Mouse (Mus musculus) hindbrain, embryonic 12.5 days (tissue): Measurements from ENCODE around the gene Olfr547. TPM values are rescaled to one million over a fixed set of nuclear protein-coding genes. Genes with fewer than 3 reads are reported as not detected.
"Not testable (repeated sequence)": the region's sequence is repeated elsewhere in the genome, so short reads cannot be mapped to it uniquely, and the experiment has no call there.

Experiments
- ATAC-seq: fragments of 200-750 bp; cut with Nextera tagmentation; 2 replicates; pipeline ENCODE4 v1.8.0; 2017; ENCODE audit warnings: moderate TSS enrichment; ENCODE audit not compliant: low FRiP score
- H3K27ac ChIP-seq: fragments of 300-500 bp; sonication (generic); 2 replicates; pipeline ENCODE4 v1.5.1; 2016; ENCODE audit warnings: mild to moderate bottlenecking
- H3K27me3 ChIP-seq: fragments of 300-500 bp; sonication (generic); 2 replicates; pipeline ENCODE4 v1.6.1; 2016; ENCODE audit warnings: mild to moderate bottlenecking
- H3K36me3 ChIP-seq: fragments of 300-500 bp; sonication (generic); 2 replicates; pipeline ENCODE4 v1.6.1; 2016; ENCODE audit warnings: mild to moderate bottlenecking
- H3K4me1 ChIP-seq: fragments of 300-500 bp; sonication (generic); 2 replicates; pipeline ENCODE4 v1.6.1; 2016
- H3K4me2 ChIP-seq: fragments of 300-500 bp; sonication (generic); replicated peaks from 2 replicates; pipeline ENCODE4 v1.6.1; 2016; ENCODE audit warnings: mild to moderate bottlenecking
- H3K4me3 ChIP-seq: fragments of 300-500 bp; sonication (generic); 2 replicates; pipeline ENCODE4 v1.5.1; 2016; ENCODE audit warnings: mild to moderate bottlenecking
- H3K9ac ChIP-seq: fragments of 300-500 bp; sonication (generic); 2 replicates; pipeline ENCODE4 v1.6.1; 2016; ENCODE audit warnings: mild to moderate bottlenecking, moderate library complexity
- H3K9me3 ChIP-seq: fragments of 300-500 bp; sonication (generic); replicated peaks from 2 replicates; pipeline ENCODE4 v1.6.1; 2016; ENCODE audit warnings: mild to moderate bottlenecking
- WGBS: fragments of 180-500 bp; shearing (Covaris S2); methylation state at CpG from one replicate; pipeline ENCODE4 v1.1.7; 2016; 5-methylcytosine and 5-hydroxymethylcytosine counted together
- polyA plus RNA-seq: library from polyadenylated mRNA; unstranded; fragments of >200 nt; fragmentation: Nextera tagmentation; extraction: Ambion mirVana; gene quantifications from 2 replicates; pipeline ENCODE4 v1.2.1, GENCODE M21; 2016

Olfr547 gene
- not detected in 2 replicates for polyA plus RNA-seq

DNA sequence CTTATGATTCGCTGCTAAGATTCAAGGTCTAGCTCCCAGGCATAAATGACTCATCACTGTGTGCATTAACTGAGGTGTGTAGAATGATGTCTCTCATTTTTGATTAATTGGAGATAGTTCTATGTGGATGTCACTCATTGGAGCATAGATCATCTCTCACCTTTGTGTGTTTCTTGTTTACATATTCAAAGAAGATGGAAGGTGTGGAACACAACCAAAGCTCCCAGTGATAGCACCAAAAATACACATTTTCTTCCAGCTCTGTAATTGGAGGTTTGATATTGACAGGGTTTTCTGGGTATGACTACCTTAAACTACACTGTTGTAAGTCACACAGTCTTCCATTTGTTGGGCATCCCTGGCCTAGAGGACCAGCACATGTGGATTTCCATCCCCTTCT, at the start of gene Olfr547:
TSS of gene Olfr547 (plus strand) at position 301 of the 400 bp plus-strand sequence.
- no peak within 1 kb of the TSS for H3K27ac ChIP-seq
- 84% methylated on average over 1 of the region's 1 CpGs for WGBS
- no peak for ATAC-seq
- no peak within 1 kb of the TSS for H3K9ac ChIP-seq
- no peaks in the 10 kb centered on the region for H3K9me3 ChIP-seq
- no peak within 1 kb of the TSS for H3K4me3 ChIP-seq
- H3K27me3 ChIP-seq, result no peaks in the 10 kb centered on the region
- H3K4me2 ChIP-seq, result no peak within 1 kb of the TSS
- no peaks in the 10 kb centered on the region for H3K4me1 ChIP-seq
- H3K36me3 ChIP-seq, result no peaks in the 10 kb centered on the region

DNA sequence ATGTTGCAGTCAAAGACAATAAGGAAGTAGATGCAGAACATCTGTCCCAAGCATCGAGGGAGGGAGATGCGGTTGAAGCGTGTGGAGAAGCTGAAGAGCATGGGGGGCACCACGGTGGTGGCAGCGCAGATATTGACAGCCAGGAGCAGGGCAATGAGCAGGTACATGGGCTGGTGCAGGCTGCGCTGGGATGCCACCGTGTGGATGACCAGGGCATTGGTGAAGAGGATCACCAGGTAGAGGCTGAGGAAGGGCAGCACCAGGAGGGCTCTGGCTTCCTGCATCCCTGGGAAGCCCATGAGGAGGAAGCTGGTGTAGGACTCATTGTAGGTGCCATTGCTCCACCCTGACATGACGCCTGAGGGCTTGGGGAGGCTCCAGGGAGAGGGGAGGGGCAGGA, 49.8 kb upstream of the Olfr547 start:
- H3K4me3 ChIP-seq, H3K4me2 ChIP-seq, H3K27ac ChIP-seq, ATAC-seq, H3K9ac ChIP-seq, H3K9me3 ChIP-seq, H3K36me3 ChIP-seq, H3K27me3 ChIP-seq, H3K4me1 ChIP-seq: not testable (repeated sequence)
- 72% methylated on average over 8 of the region's 8 CpGs for WGBS

DNA sequence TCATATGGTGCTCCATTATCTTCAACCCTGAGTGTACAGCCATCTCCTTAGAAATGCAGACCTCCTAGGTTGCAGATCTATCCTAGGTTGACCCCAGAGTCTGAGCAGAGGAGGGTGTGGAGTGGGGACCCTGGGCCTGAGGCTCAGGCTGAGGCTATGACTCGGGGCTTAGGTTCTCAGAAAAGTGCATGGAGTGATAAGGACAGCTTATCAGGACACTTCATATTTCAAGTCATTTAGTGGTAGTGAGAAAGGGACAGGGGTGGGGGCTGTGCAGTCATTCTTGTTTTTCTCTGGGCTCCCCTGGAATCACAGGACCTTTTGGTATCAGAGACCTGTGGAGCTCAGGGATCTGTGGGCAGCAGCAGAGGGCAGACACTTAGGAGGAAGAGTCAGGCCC, 48.4 kb upstream of the Olfr547 start:
- 87% methylated on average over 1 of the region's 1 CpGs for WGBS
- Histone ChIP-seq H3K9ac (no peak overlapping the region), H3K4me3 (no peak overlapping the region), H3K4me2 (no peak overlapping the region), H3K36me3 (no peaks in the 10 kb centered on the region), H3K27ac (no peak overlapping the region), H3K27me3 (no peaks in the 10 kb centered on the region), H3K4me1 (no peaks in the 10 kb centered on the region), H3K9me3 (no peaks in the 10 kb centered on the region)
- ATAC-seq, result no peak

DNA sequence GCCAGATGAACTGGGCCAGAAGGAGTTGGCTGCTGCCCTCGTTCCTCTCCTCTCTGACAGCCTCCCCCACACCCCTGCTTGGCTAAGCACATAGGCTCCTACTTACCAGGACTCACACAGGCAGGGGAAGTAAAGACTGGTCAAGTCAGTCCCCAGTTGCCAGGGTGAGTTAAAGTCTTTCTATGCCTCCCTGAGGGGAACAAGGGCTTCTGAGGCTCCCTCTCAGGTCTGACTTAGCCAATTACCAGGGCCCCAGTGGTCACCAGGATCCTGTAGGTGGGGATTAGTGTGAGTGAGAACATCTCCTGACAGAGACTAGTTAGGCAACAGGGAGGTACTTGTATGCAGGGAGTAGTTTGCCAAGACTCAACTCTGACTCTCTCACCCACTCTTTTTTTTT, 46.4 kb upstream of the Olfr547 start, which contains the start of gene Olfr544:
TSS of gene Olfr544 (minus strand) at position 153 of the 400 bp plus-strand sequence.
- Histone ChIP-seq H3K27ac (no peak within 1 kb of the TSS), H3K4me1 (no peaks in the 10 kb centered on the region), H3K27me3 (no peaks in the 10 kb centered on the region), H3K4me2 (no peak within 1 kb of the TSS), H3K4me3 (no peak within 1 kb of the TSS), H3K36me3 (no peaks in the 10 kb centered on the region), H3K9ac (no peak within 1 kb of the TSS), H3K9me3 (no peaks in the 10 kb centered on the region)
- ATAC-seq, result no peak
- WGBS, result 58% methylated on average over 1 of the region's 1 CpGs

DNA sequence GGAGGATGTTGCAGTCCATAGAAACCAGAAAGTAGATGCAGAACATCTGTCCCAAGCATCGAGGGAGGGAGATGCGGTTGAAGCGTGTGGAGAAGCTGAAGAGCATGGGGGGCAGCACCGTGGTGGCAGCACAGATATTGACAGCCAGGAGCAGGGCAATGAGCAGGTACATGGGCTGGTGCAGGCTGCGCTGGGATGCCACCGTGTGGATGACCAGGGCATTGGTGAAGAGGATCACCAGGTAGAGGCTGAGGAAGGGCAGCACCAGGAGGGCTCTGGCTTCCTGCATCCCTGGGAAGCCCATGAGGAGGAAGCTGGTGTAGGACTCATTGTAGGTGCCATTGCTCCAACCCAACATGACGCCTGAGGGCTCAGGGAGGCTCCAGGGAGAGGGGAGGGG, 40.1 kb upstream of the Olfr547 start:
- H3K4me1 ChIP-seq, H3K4me2 ChIP-seq, H3K9ac ChIP-seq, H3K9me3 ChIP-seq, H3K27ac ChIP-seq, H3K27me3 ChIP-seq, ATAC-seq, H3K4me3 ChIP-seq, H3K36me3 ChIP-seq: not testable (repeated sequence)
- WGBS, result 42% methylated on average over 7 of the region's 7 CpGs

DNA sequence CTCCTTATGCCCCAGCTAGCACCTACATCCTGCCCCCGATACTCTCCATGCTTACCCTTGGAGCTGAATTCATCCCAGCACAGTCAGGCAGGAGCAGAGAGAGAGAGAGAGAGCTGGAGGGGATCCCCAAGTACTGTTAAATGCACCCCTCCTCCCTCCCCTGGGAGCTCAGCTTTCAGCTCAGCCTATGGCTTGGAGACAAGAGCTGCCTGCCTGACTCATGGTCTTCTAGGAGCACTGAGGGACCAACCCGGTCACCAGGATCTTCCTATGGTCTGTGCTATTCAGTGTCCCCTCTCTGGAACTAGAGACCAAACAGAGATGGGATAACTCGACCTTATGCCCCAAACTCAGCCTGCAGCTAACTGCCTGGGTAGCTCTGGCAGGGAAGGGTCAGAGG, 35.1 kb upstream of the Olfr547 start, which contains the start of gene Olfr545:
TSS of gene Olfr545 (minus strand) at position 101 of the 400 bp plus-strand sequence.
- H3K9ac ChIP-seq, result no peak within 1 kb of the TSS
- 72% methylated on average over 3 of the region's 3 CpGs for WGBS

DNA sequence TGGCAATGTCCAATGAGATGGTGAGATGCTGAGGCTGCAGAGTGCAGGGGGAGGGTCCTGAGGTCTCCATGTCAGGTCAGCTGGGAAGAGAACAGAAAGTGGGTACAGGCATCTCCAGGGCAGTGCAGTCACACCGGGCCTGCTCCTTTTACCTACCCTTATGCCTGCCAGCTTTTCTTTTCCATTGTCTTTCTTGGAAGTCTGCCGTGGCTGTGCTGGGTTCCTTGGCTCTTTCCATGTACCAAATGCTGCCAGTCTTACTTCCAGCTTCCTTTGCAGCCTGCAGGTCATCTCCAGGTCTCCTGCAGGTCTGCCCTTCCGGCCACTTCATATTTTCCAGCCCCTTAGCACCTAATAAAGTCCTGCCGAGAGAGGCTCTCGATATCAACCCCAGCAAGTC, 32.6 kb upstream of the Olfr547 start:
- H3K4me2 ChIP-seq, result no peak overlapping the region
- 79% methylated on average over 5 of the region's 5 CpGs for WGBS
- ATAC-seq, result no peak

More for the DNA sequence above, 35.1 kb upstream of the Olfr547 start, which contains the start of gene Olfr545:
- no peak within 1 kb of the TSS for H3K4me2 ChIP-seq
- H3K27ac ChIP-seq, result no peak within 1 kb of the TSS
- ATAC-seq, result no peak
- no peak within 1 kb of the TSS for H3K4me3 ChIP-seq
- H3K36me3 ChIP-seq, result no peaks in the 10 kb centered on the region
- no peaks in the 10 kb centered on the region for H3K9me3 ChIP-seq
- H3K27me3 ChIP-seq, result no peaks in the 10 kb centered on the region
- H3K4me1 ChIP-seq, result no peaks in the 10 kb centered on the region

DNA sequence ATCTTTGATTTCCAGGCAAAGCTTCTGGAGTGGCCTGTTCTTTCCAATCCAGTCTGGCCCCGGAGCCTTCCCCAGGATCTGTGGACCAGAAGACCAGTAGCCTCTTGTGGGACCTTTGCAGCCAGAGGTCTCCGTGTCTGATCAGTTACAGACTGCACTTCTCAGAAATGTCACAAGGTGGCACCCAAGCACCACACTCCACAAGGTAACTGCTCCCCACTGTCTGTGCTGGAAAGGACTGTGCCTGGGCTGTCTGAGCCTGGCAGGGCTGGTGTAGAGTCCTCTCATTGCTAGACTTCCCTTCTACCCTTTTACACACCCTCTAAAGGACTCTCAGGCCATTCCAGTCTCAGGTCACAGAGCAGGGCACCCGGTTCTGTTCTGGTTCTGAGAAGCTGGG, 27.7 kb upstream of the Olfr547 start:
- no peak overlapping the region for H3K4me2 ChIP-seq
- no peak overlapping the region for H3K4me3 ChIP-seq
- no peaks in the 10 kb centered on the region for H3K9me3 ChIP-seq
- H3K36me3 ChIP-seq, result no peaks in the 10 kb centered on the region
- no peaks in the 10 kb centered on the region for H3K4me1 ChIP-seq
- ATAC-seq, result peak; percentile 76
- no peak overlapping the region for H3K9ac ChIP-seq
- H3K27me3 ChIP-seq, result no peaks in the 10 kb centered on the region; the same call in 1 of the 2 replicates
- WGBS, result 44% methylated on average over 3 of the region's 3 CpGs
- no peak overlapping the region for H3K27ac ChIP-seq

More for the DNA sequence above, 32.6 kb upstream of the Olfr547 start:
- Histone ChIP-seq H3K27ac (no peak overlapping the region), H3K9ac (no peak overlapping the region), H3K9me3 (no peaks in the 10 kb centered on the region), H3K27me3 (no peaks in the 10 kb centered on the region), H3K36me3 (no peaks in the 10 kb centered on the region), H3K4me3 (no peak overlapping the region), H3K4me1 (no peaks in the 10 kb centered on the region)

DNA sequence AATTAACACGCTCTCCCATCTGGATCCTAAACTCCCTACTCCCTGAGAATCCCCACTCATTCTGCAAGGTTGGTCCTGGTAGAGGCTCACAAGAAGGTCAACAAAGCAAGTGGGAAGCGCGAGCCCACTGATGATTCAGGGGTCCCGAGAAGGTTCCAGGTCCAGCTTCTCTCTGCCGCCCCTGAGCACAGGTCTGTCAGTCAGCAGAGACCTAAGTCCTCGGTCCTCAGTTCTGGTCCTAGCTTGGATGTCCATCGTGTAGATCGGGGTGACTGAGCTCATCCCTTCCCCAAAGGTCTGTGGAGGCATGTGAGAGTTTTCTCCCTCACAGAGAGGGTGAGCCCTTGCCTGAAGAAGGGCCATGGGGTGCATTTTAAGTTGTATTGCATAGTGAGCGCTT, 26.5 kb upstream of the Olfr547 start:
- no peak overlapping the region for H3K4me3 ChIP-seq
- H3K27me3 ChIP-seq, result no peaks in the 10 kb centered on the region; the same call in 1 of the 2 replicates
- no peaks in the 10 kb centered on the region for H3K36me3 ChIP-seq
- 90% methylated on average over 9 of the region's 9 CpGs for WGBS
- no peak overlapping the region for H3K4me2 ChIP-seq
- H3K9me3 ChIP-seq, result no peaks in the 10 kb centered on the region
- peaks cover 3% of the 10 kb centered on the region; the same call in 1 of the 2 replicates for H3K4me1 ChIP-seq
- no peak overlapping the region for H3K9ac ChIP-seq
- no peak overlapping the region for H3K27ac ChIP-seq
- no peak for ATAC-seq

DNA sequence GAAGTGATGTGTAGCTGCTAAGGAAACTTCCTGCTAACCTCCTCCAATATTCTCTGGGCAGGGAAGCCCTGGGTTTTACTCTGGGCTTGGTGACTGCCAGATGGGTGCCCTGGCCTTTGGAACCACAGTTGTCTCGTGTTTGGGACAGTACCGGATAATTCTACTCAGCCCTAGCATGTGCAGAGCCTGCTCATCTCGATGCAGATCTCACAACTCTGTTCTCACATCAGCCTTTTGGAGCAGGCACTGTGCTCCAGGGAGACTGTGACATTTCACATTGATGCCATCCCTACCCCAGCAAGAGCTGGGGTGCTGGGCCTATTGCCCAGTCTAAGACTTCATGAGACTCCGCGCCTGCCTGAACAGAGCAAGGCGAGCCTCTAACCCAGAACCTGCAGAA, 25.9 kb upstream of the Olfr547 start:
- Histone ChIP-seq H3K27ac (no peak overlapping the region), H3K27me3 (peaks cover 2% of the 10 kb centered on the region)
- 90% methylated on average over 6 of the region's 6 CpGs for WGBS

DNA sequence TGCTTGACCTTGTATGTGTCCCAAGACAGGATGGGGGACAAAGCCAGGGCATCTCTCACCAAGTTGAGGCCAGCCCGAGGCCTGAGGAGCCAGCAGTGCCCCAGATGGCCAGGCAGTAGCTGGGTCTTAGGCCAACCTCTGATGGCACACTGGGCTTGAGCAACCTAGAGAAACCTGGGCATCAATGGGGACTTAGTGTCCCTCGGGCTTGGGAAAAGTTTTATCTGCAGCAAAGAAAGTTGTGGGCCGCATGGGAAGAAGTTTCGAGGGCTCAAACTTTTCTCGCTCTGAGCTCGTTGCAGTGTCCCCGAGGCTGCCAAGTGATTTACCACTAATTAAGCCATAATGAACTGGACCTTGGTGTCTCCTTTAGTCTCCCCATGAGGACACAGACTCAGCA, 24.8 kb upstream of the Olfr547 start:
- no peak overlapping the region for H3K4me2 ChIP-seq
- peaks cover 10% of the 10 kb centered on the region for H3K27me3 ChIP-seq
- WGBS, result 75% methylated on average over 7 of the region's 7 CpGs
- ATAC-seq, result no peak
- peaks cover 3% of the 10 kb centered on the region; the same call in 1 of the 2 replicates for H3K4me1 ChIP-seq
- no peaks in the 10 kb centered on the region for H3K36me3 ChIP-seq
- no peak overlapping the region for H3K9ac ChIP-seq
- H3K27ac ChIP-seq, result no peak overlapping the region
- H3K4me3 ChIP-seq, result no peak overlapping the region
- H3K9me3 ChIP-seq, result no peaks in the 10 kb centered on the region

More for the DNA sequence above, 25.9 kb upstream of the Olfr547 start:
- no peak for ATAC-seq
- no peaks in the 10 kb centered on the region for H3K36me3 ChIP-seq
- no peaks in the 10 kb centered on the region for H3K9me3 ChIP-seq
- H3K9ac ChIP-seq, result no peak overlapping the region
- H3K4me2 ChIP-seq, result no peak overlapping the region
- H3K4me1 ChIP-seq, result peaks cover 3% of the 10 kb centered on the region; the same call in 1 of the 2 replicates
- H3K4me3 ChIP-seq, result no peak overlapping the region

DNA sequence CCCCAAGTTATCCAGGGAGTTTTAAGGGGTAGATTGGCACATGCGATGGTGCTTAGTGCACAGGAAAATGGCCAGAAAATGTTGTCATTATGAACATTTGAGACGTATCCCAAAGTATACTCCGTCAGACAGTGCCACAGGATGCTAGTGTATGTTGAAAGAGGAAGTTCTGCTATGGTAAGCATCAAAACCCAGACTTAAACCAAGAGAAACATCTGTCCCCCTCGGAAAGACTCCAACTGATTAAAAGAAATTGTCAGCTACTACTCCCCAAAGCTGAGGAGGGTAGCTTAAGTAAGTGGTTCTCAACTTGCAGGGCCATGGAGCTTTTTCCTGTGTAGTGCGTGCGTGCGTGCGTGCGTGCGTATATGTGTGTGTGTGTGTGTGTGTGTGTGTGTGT, 22.6 kb upstream of the Olfr547 start:
- peaks cover 10% of the 10 kb centered on the region for H3K27me3 ChIP-seq
- no peak overlapping the region for H3K27ac ChIP-seq
- no peak overlapping the region for H3K9ac ChIP-seq
- H3K4me3 ChIP-seq, result no peak overlapping the region
- peaks cover 3% of the 10 kb centered on the region; the same call in 1 of the 2 replicates for H3K4me1 ChIP-seq
- no peaks in the 10 kb centered on the region for H3K9me3 ChIP-seq
- WGBS, result 85% methylated on average over 10 of the region's 10 CpGs
- no peaks in the 10 kb centered on the region for H3K36me3 ChIP-seq
- no peak for ATAC-seq
- no peak overlapping the region for H3K4me2 ChIP-seq

DNA sequence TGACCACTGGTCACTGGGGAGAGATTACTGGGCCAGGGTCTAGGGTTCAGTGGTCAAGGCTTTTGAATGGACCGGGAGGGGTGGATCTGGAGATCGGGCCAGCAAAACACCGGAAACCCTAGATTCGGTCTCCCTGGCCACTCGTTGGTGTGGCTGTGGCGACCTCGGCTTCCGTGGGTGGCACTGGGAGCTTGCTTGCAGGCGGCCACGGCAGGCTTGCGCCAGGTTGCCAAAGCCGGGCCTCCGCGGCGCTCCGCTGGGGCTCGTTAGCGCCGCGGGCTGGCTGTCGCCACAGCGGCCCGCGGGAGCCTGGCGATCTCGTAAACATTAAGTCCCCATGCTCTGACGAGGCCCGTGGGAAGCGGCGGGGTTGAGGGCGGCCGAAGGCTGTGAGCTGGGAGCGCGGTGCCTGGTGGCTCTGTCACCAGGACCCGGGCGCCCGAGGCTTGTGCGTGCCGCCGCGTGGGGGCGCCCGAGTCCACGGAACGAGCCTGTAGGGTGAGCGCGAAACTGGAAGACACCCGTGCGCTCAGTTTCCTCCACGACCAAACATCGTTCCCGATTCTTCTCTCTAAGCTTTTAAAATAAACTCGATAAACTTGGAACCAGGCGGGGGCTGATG, 21.6 kb upstream of the Olfr547 start:
- Histone ChIP-seq H3K4me3 (peak overlapping the region; percentile 46), H3K4me2 (peak overlapping the region; percentile 89), H3K27me3 (peaks cover 10% of the 10 kb centered on the region), H3K9me3 (no peaks in the 10 kb centered on the region), H3K4me1 (peaks cover 3% of the 10 kb centered on the region; the same call in 1 of the 2 replicates), H3K27ac (no peak overlapping the region), H3K9ac (peak overlapping the region; percentile 73), H3K36me3 (no peaks in the 10 kb centered on the region)
- under 1% methylated on average over 54 of the region's 54 CpGs for WGBS
- peak; percentile 96 for ATAC-seq
